Mouse (Mus musculus) bone marrow, adult 2 months (tissue): ENCODE results near the gene Gprc5b.

Experiments used
- CTCF ChIP-seq: fragments of 200-500 bp; IDR thresholded peaks from 2 replicates; pipeline ENCODE4 v1.5.1; 2011; ENCODE audit warnings: low read length, control low read depth; ENCODE audit not compliant: control insufficient read depth, insufficient read depth
- POLR2A ChIP-seq: fragments of 200-500 bp; IDR thresholded peaks from 2 replicates; pipeline ENCODE4 v1.6.1; 2011; ENCODE audit warnings: low read depth, mild to moderate bottlenecking, control low read depth, low read length, borderline replicate concordance; ENCODE audit not compliant: control insufficient read depth

DNA sequence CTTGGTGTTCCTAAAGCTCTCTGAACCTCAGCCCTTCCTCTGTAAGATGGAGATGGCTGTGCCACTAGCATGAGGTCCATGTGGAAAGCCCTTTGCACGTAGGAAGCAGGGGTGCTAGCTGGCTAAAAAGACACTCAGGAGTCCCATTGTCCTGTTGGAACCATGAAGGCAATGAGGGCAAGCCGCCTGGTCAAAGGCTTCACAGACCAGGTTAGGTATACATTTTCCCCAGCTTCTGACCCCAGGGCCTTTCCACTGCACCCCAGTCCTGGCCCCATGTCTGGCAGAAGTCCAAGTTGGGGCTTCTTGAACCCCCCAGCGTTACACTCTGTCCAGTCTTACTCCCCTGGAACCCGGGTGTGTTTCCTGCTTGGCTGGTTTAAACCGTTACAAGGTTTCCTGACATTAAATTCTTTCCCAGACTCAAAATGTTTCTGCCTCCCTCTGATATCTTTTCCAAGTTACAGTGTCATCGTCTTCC, 2.9 kb downstream of the Gprc5b start:
- TF ChIP-seq CTCF (no peak), POLR2A (no peak)
